ENCODE assay signal across 8 mouse cellular contexts in genomic region chr6:22355396-22356085, GRCm38 (mm10). TPM values are rescaled to one million over a fixed set of nuclear protein-coding genes. Genes with fewer than 3 reads are reported as not detected.
A peak's percentile ranks its signal among the peaks of the same experiment; 100 is the strongest.
DNase-seq lines count a peak whose midpoint lies in the region; ATAC-seq lines count a peak whose summit lies in the region.

No protein-coding gene starts in this region.

- WGBS in lung, embryonic 15.5 days: 3% methylated on average over 45 of the region's 62 CpGs
- WGBS in embryonic facial prominence, embryonic 12.5 days: 1% methylated on average over 52 of the region's 62 CpGs
- 2% methylated on average over 54 of the region's 62 CpGs for WGBS in neural tube, embryonic 12.5 days

- DNase-seq in lung, postnatal 36 days: no peak
- peak; percentile 67 for DNase-seq in induced T-regulatory cell, adult 2 months (ENCODE audit: low read depth)
- DNase-seq in spleen, postnatal 36 days (ENCODE audit: low spot score in 2 of 2): no peak
- DNase-seq in kidney, postnatal 14 days: no peak
- no peak for DNase-seq in spleen, postnatal 14 days (ENCODE audit: low spot score in 2 of 2)

- peak overlapping the region; percentile 92 for H3K27ac ChIP-seq in lung, embryonic 15.5 days
- H3K27ac ChIP-seq in embryonic facial prominence, embryonic 12.5 days: peak overlapping the region; percentile 83
- peak overlapping the region; percentile 57; the same call in 1 of the 2 replicates for H3K27ac ChIP-seq in neural tube, embryonic 12.5 days

- no peaks in the 10 kb centered on the region for H3K9me3 ChIP-seq in lung, embryonic 15.5 days
- no peaks in the 10 kb centered on the region for H3K9me3 ChIP-seq in embryonic facial prominence, embryonic 12.5 days
- no peaks in the 10 kb centered on the region for H3K9me3 ChIP-seq in neural tube, embryonic 12.5 days

- H3K4me3 ChIP-seq in lung, embryonic 15.5 days: peak overlapping the region; percentile 90
- H3K4me3 ChIP-seq in embryonic facial prominence, embryonic 12.5 days: peak overlapping the region; percentile 75
- H3K4me3 ChIP-seq in neural tube, embryonic 12.5 days: peak overlapping the region; percentile 72

- no peaks in the 10 kb centered on the region for H3K36me3 ChIP-seq in lung, embryonic 15.5 days
- H3K36me3 ChIP-seq in embryonic facial prominence, embryonic 12.5 days: no peaks in the 10 kb centered on the region
- H3K36me3 ChIP-seq in neural tube, embryonic 12.5 days: no peaks in the 10 kb centered on the region

- no peaks in the 10 kb centered on the region for H3K27me3 ChIP-seq in lung, embryonic 15.5 days
- H3K27me3 ChIP-seq in embryonic facial prominence, embryonic 12.5 days: no peaks in the 10 kb centered on the region
- no peaks in the 10 kb centered on the region for H3K27me3 ChIP-seq in neural tube, embryonic 12.5 days (replicated peaks)

- H3K4me2 ChIP-seq in lung, embryonic 15.5 days: peak overlapping the region; percentile 73
- peak overlapping the region; percentile 55 for H3K4me2 ChIP-seq in embryonic facial prominence, embryonic 12.5 days (replicated peaks)
- H3K4me2 ChIP-seq in neural tube, embryonic 12.5 days (replicated peaks): peak overlapping the region; percentile 66

- H3K4me1 ChIP-seq in lung, embryonic 15.5 days: peaks cover 17% of the 10 kb centered on the region
- H3K4me1 ChIP-seq in embryonic facial prominence, embryonic 12.5 days: peaks cover 5% of the 10 kb centered on the region; the same call in 1 of the 2 replicates
- no peaks in the 10 kb centered on the region; the same call in 1 of the 2 replicates for H3K4me1 ChIP-seq in neural tube, embryonic 12.5 days

- ATAC-seq in lung, embryonic 15.5 days (ENCODE audit: borderline replicate concordance, extremely low read depth, low FRiP score, low TSS enrichment): peak; percentile 81; the same call in 1 of the 2 replicates
- peak; percentile 83 for ATAC-seq in embryonic facial prominence, embryonic 12.5 days (ENCODE audit: insufficient number of reproducible peaks, insufficient read depth, low FRiP score, low TSS enrichment)
- ATAC-seq in neural tube, embryonic 12.5 days (ENCODE audit: low FRiP score, low read depth): no peak; the same call in 1 of the 2 replicates

- H3K9ac ChIP-seq in lung, embryonic 15.5 days: peak overlapping the region; percentile 84
- H3K9ac ChIP-seq in embryonic facial prominence, embryonic 12.5 days: peak overlapping the region; percentile 81
- peak overlapping the region; percentile 89 for H3K9ac ChIP-seq in neural tube, embryonic 12.5 days

RNA-seq across cellular contexts. Expression of gene Fam3c, which starts 0.5 kb away (rescaled TPM):
- 74.0 and 84.1 TPM in 2 replicates for polyA plus RNA-seq in lung, embryonic 15.5 days (2015; fragmentation: Nextera tagmentation; extraction: Ambion mirVana)
- polyA plus RNA-seq in embryonic facial prominence, embryonic 12.5 days (2016; fragmentation: Nextera tagmentation; extraction: Ambion mirVana): 45.4 and 49.3 TPM in 2 replicates
- 27.1 and 30.5 TPM in 2 replicates for polyA plus RNA-seq in neural tube, embryonic 12.5 days (2016; fragmentation: Nextera tagmentation; extraction: Ambion mirVana)
